Mouse (Mus musculus): ENCODE data around the gene Gm20219. TPM values are rescaled to one million over a fixed set of nuclear protein-coding genes. Genes with fewer than 3 reads are reported as not detected.

The Gm20219 gene
- polyA plus RNA-seq, 1 experiment = 3.2 TPM

DNA sequence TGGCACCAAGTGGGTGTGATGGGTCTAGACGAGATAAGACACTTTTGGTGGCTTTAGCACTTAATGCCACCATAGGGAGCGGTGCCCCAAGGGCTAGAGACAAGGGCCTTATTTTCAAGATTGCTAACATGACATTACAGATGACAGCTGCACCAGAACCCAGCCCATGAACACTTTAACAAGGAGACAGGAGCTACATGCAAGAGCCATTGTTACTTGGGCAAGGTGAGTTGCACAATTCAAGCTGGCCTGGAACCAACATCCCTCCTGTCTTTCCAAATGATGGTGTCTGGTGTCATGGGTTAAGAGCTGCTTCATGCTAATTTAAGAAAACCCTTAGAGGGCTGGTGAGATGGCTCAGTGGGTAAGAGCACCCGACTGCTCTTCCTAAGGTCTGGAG lies 5.2 kb upstream of the Gm20219 start:
- H3K4me1 ChIP-seq (ENCODE audit: control insufficient read depth, insufficient read depth, low read length) = no peaks in the 10 kb centered on the region
- TF ChIP-seq CTCF (IDR thresholded peaks at IDR 0.05; ENCODE audit: extremely low read depth, insufficient read depth, low read length) (no peak), POLR2A (IDR thresholded peaks at IDR 0.05; ENCODE audit: extremely low read depth, insufficient read depth, low read length) (no peak)
- no peak overlapping the region for H3K4me3 ChIP-seq (ENCODE audit: insufficient read depth, low read length)
- no peak overlapping the region for H3K27ac ChIP-seq (ENCODE audit: insufficient read depth, low read length)

DNA sequence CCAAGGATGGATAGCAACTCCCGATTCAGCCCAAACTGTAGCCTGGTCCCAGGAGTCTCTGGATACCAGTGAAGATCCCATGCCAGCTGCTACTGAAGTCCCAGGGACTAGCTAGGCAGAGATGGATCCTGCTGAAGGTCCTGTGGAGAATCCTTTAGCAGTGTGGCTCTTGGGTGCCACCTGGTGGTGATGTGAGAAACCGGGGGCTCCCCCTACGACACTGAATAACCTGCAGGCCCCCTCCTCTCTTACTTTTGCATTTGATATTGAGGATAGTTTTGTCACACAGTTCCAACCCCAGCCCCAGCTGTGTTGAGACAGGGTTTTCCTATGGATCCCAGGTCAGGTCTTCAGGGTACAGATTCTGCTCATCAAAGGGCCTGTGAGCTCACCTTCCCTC lies 4.3 kb upstream of the Gm20219 start:
- Histone ChIP-seq H3K4me3 (ENCODE audit: insufficient read depth, low read length) (no peak overlapping the region), H3K27ac (ENCODE audit: insufficient read depth, low read length) (no peak overlapping the region), H3K4me1 (ENCODE audit: control insufficient read depth, insufficient read depth, low read length) (no peaks in the 10 kb centered on the region)
- no peak for TF ChIP-seq POLR2A (IDR thresholded peaks at IDR 0.05; ENCODE audit: extremely low read depth, insufficient read depth, low read length)
- peak; percentile 67 for TF ChIP-seq CTCF (IDR thresholded peaks at IDR 0.05; ENCODE audit: extremely low read depth, insufficient read depth, low read length)

DNA sequence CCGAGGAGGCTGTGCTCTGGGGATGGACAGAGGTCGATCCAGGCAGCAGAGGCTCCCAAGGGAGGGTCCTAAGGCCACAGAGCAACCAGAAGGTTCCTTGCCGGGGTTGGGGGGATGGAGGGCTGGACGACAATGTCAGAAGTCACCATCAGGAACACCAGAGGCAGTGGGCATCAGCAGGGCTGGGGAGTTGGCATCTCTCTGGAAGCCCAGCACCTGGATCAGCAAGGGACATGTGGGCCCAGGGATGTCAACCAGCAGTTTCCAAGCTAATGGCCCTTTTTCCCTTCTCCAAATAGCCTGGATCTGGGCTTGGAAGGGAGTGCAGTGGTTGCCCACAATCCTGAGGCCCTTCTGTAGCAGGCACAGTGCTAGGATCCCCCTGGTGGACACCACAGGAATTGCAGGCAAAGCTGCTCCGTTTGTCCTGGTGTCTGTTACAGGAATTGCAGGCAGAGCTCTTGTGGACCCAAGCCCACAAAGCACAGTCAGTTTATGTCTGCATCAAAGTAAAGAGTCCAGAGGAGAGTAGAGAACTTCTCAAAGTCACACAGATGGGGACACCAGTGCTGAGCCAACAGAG lies 1.3 kb downstream of the Gm20219 start:
- H3K4me3 ChIP-seq (ENCODE audit: insufficient read depth, low read length) = no peak overlapping the region
- no peak overlapping the region for H3K27ac ChIP-seq (ENCODE audit: insufficient read depth, low read length)
- no peak for TF ChIP-seq POLR2A (IDR thresholded peaks at IDR 0.05; ENCODE audit: extremely low read depth, insufficient read depth, low read length)
- peak; percentile 100 for TF ChIP-seq CTCF (IDR thresholded peaks at IDR 0.05; ENCODE audit: extremely low read depth, insufficient read depth, low read length)
- peaks cover 4% of the 10 kb centered on the region for H3K4me1 ChIP-seq (ENCODE audit: control insufficient read depth, insufficient read depth, low read length)

DNA sequence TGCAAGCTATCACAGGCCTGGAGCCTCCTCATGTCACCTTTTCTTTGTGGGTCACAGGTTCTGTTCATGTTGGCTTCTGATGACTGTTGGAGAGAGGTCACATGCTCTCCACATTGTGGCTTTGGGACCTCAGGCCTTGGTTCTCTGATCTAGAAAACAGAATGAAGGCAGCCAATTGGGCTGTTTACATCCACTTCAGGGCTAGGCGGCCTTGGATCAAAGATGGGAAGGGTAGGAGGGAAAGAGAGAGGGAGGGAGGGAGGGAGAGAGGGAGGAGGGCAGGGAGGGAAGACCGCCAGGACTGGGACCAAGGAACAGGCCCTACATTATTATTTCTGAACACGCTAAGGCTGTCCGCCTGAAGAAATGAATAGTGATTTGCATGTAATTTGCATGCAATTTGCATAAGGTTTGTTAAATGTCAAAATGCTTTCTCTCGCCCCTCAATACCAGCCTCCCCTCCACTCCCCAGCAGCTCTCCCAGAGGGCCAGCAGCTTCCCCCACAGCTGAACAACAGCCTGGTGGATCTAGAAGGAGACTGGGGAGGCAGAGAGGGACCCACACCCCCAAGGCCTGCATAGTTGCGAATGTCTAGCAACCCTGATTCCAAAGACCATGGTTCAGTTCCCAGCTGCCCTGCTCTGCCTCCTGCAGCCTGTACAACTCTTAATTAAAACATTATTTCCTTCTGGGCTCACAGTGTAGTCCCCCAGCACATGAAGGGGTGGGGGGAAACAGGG lies 2.2 kb downstream of the Gm20219 start:
- peaks cover 4% of the 10 kb centered on the region for H3K4me1 ChIP-seq (ENCODE audit: control insufficient read depth, insufficient read depth, low read length)
- no peak for TF ChIP-seq POLR2A (IDR thresholded peaks at IDR 0.05; ENCODE audit: extremely low read depth, insufficient read depth, low read length)
- TF ChIP-seq CTCF (IDR thresholded peaks at IDR 0.05; ENCODE audit: extremely low read depth, insufficient read depth, low read length) = no peak
- H3K27ac ChIP-seq (ENCODE audit: insufficient read depth, low read length) = no peak overlapping the region
- no peak overlapping the region for H3K4me3 ChIP-seq (ENCODE audit: insufficient read depth, low read length)

DNA sequence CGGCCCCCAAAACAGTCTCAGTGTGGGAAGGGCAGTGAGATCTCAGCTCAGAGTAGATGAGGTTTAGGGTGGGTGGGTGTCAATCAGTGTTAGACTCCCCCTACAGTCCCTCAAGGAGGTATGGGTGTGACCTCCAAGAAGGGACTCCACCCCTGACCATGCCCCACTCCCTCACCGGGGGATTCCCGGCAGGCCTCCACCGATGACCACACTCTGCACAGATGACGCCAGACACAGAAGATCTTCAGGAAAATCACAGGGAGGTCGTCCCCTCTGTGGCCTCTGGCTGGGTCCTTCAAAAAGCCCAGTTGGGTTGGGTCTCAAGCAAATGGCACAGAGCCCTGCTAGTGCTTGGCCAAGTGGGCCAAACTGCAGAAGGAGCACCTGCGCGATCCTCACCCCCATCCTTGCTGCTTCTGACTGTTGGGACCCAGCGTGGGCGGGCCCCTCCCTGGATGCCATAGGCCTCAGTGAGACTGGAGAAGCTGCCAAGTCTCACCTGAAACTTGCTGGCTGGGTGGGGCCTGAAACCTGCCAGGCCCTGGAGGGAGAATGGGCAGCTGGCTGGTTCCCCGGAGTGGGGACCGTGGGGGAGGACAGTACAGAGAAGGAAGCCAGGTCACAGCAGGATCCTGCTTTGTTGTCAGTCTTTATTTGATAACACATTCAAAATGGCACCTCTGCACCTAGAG lies 3.3 kb downstream of the Gm20219 start:
- Histone ChIP-seq H3K4me3 (ENCODE audit: insufficient read depth, low read length) (no peak overlapping the region), H3K4me1 (ENCODE audit: control insufficient read depth, insufficient read depth, low read length) (peaks cover 4% of the 10 kb centered on the region), H3K27ac (ENCODE audit: insufficient read depth, low read length) (no peak overlapping the region)
- TF ChIP-seq CTCF (IDR thresholded peaks at IDR 0.05; ENCODE audit: extremely low read depth, insufficient read depth, low read length) (no peak), POLR2A (IDR thresholded peaks at IDR 0.05; ENCODE audit: extremely low read depth, insufficient read depth, low read length) (no peak)

DNA sequence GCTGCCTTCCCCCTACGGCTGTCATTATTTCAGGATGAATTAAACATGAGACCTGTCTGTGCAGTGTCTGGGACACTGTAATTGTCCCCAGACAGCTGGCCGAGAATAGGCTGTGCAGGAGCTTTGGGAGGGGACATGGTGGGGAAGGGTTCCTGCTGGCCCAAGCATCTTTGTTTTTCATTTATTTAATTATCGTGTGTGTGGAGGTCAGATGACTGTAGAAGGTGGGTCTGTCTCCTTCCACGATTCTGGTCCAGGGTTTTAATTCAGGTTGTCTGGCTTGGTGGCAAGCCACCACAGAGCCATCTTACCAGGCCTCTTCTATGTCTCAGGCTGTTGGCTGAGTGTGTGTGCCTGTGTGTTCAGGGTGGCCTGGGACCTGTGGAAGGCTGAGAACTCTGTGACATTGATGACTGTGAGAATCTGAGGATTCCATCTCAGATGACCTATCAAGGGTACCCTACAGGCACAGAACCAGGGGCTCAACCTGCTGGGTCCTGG lies 5.5 kb downstream of the Gm20219 start:
- Histone ChIP-seq H3K27ac (ENCODE audit: insufficient read depth, low read length) (no peak overlapping the region), H3K4me3 (ENCODE audit: insufficient read depth, low read length) (no peak overlapping the region), H3K4me1 (ENCODE audit: control insufficient read depth, insufficient read depth, low read length) (peaks cover 4% of the 10 kb centered on the region)
- TF ChIP-seq POLR2A (IDR thresholded peaks at IDR 0.05; ENCODE audit: extremely low read depth, insufficient read depth, low read length) (no peak), CTCF (IDR thresholded peaks at IDR 0.05; ENCODE audit: extremely low read depth, insufficient read depth, low read length) (no peak)

DNA sequence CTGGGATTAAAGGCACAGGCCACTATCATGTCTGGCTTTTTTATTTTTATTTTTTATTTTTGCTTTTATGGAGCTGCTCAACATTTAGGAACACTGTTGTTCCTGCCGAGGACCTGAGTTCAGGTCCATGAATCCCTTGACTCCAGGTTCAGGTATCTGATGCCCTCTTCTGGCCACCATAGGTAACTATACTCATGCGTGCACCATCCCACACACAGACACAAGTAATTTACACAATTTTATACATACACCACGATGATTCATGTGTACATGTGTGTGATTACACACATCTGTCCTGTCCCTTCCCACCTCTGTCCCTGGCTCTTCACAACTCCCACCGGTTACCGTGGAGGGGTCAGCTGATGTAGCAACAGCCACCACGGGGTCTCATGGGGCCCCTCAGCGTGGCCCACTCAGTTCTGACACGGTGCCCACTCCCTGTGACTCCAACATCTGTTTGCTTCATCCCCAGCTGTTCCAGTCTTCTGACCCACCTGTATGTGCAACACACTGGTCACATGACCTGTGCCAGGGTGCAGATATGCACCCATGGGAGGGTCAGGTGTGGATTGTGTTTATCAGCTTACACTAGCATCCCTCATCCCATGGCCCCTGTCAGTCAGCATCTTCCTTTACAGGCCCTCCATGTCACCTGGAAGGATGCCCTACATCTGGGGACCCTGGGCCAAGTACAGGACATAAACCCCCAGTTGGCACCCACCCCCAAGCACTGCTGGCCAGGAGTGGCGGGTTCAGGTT lies 6.2 kb downstream of the Gm20219 start:
- no peak for TF ChIP-seq POLR2A (IDR thresholded peaks at IDR 0.05; ENCODE audit: extremely low read depth, insufficient read depth, low read length)
- peak; percentile 45; the same call in 1 of the 2 replicates for TF ChIP-seq CTCF (IDR thresholded peaks at IDR 0.05; ENCODE audit: extremely low read depth, insufficient read depth, low read length)
- no peak overlapping the region for H3K27ac ChIP-seq (ENCODE audit: insufficient read depth, low read length)

DNA sequence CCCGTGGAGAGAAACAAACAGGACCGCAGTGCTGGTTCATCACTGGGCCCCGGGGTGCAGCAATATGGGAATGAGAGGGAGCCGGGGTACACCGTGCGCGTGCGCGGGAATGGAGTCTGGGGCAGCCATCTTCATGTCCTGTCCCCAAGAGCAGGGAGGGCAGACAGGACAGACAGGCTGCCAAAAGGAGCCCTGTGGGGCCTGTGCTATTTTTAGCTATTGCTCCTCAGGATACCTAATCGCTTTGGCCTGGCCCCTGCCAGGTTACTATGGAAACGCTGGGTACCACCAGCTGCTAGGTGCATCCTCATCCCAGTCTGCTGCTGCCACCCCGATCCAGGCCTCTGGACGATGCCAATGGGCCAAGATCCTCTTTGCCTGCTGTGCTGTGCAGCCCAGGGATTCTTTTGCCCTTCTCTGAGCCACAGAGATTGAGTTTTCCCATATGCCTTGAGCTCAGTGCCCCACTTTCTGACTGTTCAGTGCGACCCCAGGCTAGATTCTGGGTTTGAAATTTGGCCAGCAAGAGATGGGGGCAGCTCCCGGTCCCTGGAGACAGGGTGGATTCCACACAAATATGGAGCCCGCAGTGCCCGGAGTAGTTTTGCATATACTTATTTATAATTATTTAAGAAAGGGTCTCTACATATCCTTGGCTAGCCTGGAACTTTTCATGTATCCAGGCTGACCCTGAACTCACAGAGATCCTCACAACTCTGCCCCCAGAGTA lies 6.9 kb downstream of the Gm20219 start:
- Histone ChIP-seq H3K27ac (ENCODE audit: insufficient read depth, low read length) (no peak overlapping the region), H3K4me3 (ENCODE audit: insufficient read depth, low read length) (no peak overlapping the region), H3K4me1 (ENCODE audit: control insufficient read depth, insufficient read depth, low read length) (peaks cover 4% of the 10 kb centered on the region)
- TF ChIP-seq CTCF (IDR thresholded peaks at IDR 0.05; ENCODE audit: extremely low read depth, insufficient read depth, low read length) (no peak), POLR2A (IDR thresholded peaks at IDR 0.05; ENCODE audit: extremely low read depth, insufficient read depth, low read length) (no peak)

More for the DNA sequence above, 6.2 kb downstream of the Gm20219 start:
- no peak overlapping the region for H3K4me3 ChIP-seq (ENCODE audit: insufficient read depth, low read length)
- peaks cover 4% of the 10 kb centered on the region for H3K4me1 ChIP-seq (ENCODE audit: control insufficient read depth, insufficient read depth, low read length)
